Mouse (Mus musculus) neural tube, embryonic 15.5 days (tissue): Measurements from ENCODE around the gene Banp. TPM values are rescaled to one million over a fixed set of nuclear protein-coding genes. Genes with fewer than 3 reads are reported as not detected.

Experiments
- ATAC-seq: fragments of 200-750 bp; cut with Nextera tagmentation; 2 replicates; pipeline ENCODE4 v1.8.0; 2017; ENCODE audit warnings: mild to moderate bottlenecking, moderate TSS enrichment, moderate library complexity; ENCODE audit not compliant: low FRiP score
- H3K27ac ChIP-seq: fragments of 300-500 bp; sonication (generic); replicated peaks from 2 replicates; pipeline ENCODE4 v1.5.1; 2015; ENCODE audit warnings: mild to moderate bottlenecking, inconsistent platforms
- H3K27me3 ChIP-seq: fragments of 300-500 bp; sonication (generic); replicated peaks from 2 replicates; pipeline ENCODE4 v1.6.1; 2015; ENCODE audit warnings: inconsistent platforms
- H3K36me3 ChIP-seq: fragments of 300-500 bp; sonication (generic); 2 replicates; pipeline ENCODE4 v1.6.1; 2015; ENCODE audit warnings: inconsistent platforms
- H3K4me1 ChIP-seq: fragments of 300-500 bp; sonication (generic); 2 replicates; pipeline ENCODE4 v1.6.1; 2015; ENCODE audit warnings: inconsistent platforms
- H3K4me2 ChIP-seq: fragments of 300-500 bp; sonication (generic); 2 replicates; pipeline ENCODE4 v1.6.1; 2015; ENCODE audit warnings: inconsistent platforms, mild to moderate bottlenecking, moderate library complexity
- H3K4me3 ChIP-seq: fragments of 300-500 bp; sonication (generic); replicated peaks from 2 replicates; pipeline ENCODE4 v1.5.1; 2015; ENCODE audit warnings: mild to moderate bottlenecking, inconsistent platforms
- H3K9ac ChIP-seq: fragments of 300-500 bp; sonication (generic); replicated peaks from 2 replicates; pipeline ENCODE4 v1.6.1; 2015; ENCODE audit warnings: mild to moderate bottlenecking, inconsistent platforms
- H3K9me3 ChIP-seq: fragments of 300-500 bp; sonication (generic); replicated peaks from 2 replicates; pipeline ENCODE4 v1.6.1; 2016; ENCODE audit warnings: inconsistent platforms
- WGBS: fragments of 180-500 bp; shearing (Covaris S2); methylation state at CpG from one replicate; pipeline ENCODE4 v1.1.7; 2015; ENCODE audit warnings: mixed read lengths; 5-methylcytosine and 5-hydroxymethylcytosine counted together
- polyA plus RNA-seq: library from polyadenylated mRNA; unstranded; fragments of >200 nt; fragmentation: Nextera tagmentation; extraction: Ambion mirVana; gene quantifications from 2 replicates; pipeline ENCODE4 v1.2.1, GENCODE M21; 2015

Banp gene
- polyA plus RNA-seq, 1 experiment from 2014 or later, result 52.8 TPM

- no peaks in the 10 kb centered on the region for H3K36me3 ChIP-seq
- 0 out of 2 replicates have a peak, but pooled peaks have one; percentile 53 for ATAC-seq
Observed at GRCm38 (mm10) chr8:121927316-121927715, 22.2 kb upstream of the Banp start.

GRCm38 (mm10) chr8:121930047-121930446 is 19.5 kb upstream of the Banp start:
- Histone ChIP-seq H3K27me3 (no peaks in the 10 kb centered on the region), H3K4me2 (no peak overlapping the region), H3K9me3 (no peaks in the 10 kb centered on the region), H3K36me3 (no peaks in the 10 kb centered on the region), H3K4me1 (peaks cover 8% of the 10 kb centered on the region), H3K27ac (no peak overlapping the region), H3K9ac (no peak overlapping the region), H3K4me3 (no peak overlapping the region)
- no peak for ATAC-seq
- 89% methylated on average over 4 of the region's 4 CpGs for WGBS

More at GRCm38 (mm10) chr8:121927316-121927715, 22.2 kb upstream of the Banp start:
- Histone ChIP-seq H3K4me3 (no peak overlapping the region), H3K27ac (no peak overlapping the region), H3K4me2 (no peak overlapping the region), H3K9ac (no peak overlapping the region), H3K4me1 (no peaks in the 10 kb centered on the region), H3K27me3 (no peaks in the 10 kb centered on the region), H3K9me3 (no peaks in the 10 kb centered on the region)
- 38% methylated on average over 6 of the region's 8 CpGs for WGBS

- no peak overlapping the region for H3K9ac ChIP-seq
- H3K4me3 ChIP-seq, result no peak overlapping the region
- H3K4me1 ChIP-seq, result peaks cover 22% of the 10 kb centered on the region
- H3K4me2 ChIP-seq, result no peak overlapping the region
- no peak for ATAC-seq
- no peaks in the 10 kb centered on the region for H3K9me3 ChIP-seq
- WGBS, result 88% methylated on average over 7 of the region's 7 CpGs
- H3K27me3 ChIP-seq, result no peaks in the 10 kb centered on the region
- H3K36me3 ChIP-seq, result no peaks in the 10 kb centered on the region
- no peak overlapping the region for H3K27ac ChIP-seq
Observed at GRCm38 (mm10) chr8:121931571-121931970, 18.0 kb upstream of the Banp start.

GRCm38 (mm10) chr8:121932026-121932667 is 17.4 kb upstream of the Banp start:
- WGBS, result 73% methylated on average over 12 of the region's 12 CpGs
- Histone ChIP-seq H3K9me3 (no peaks in the 10 kb centered on the region), H3K36me3 (no peaks in the 10 kb centered on the region), H3K4me1 (peaks cover 23% of the 10 kb centered on the region), H3K27ac (no peak overlapping the region), H3K4me2 (no peak overlapping the region), H3K9ac (no peak overlapping the region), H3K27me3 (no peaks in the 10 kb centered on the region), H3K4me3 (no peak overlapping the region)
- no peak for ATAC-seq

GRCm38 (mm10) chr8:121932668-121933520 is 16.7 kb upstream of the Banp start:
- no peaks in the 10 kb centered on the region for H3K36me3 ChIP-seq
- no peak overlapping the region for H3K9ac ChIP-seq
- ATAC-seq, result no peak
- H3K4me3 ChIP-seq, result no peak overlapping the region
- no peaks in the 10 kb centered on the region for H3K9me3 ChIP-seq
- 84% methylated on average over 14 of the region's 14 CpGs for WGBS
- no peak overlapping the region for H3K4me2 ChIP-seq
- no peaks in the 10 kb centered on the region for H3K27me3 ChIP-seq
- peaks cover 23% of the 10 kb centered on the region for H3K4me1 ChIP-seq
- no peak overlapping the region for H3K27ac ChIP-seq

GRCm38 (mm10) chr8:121934506-121934905 is 15.0 kb upstream of the Banp start:
- Histone ChIP-seq H3K36me3 (no peaks in the 10 kb centered on the region), H3K4me3 (no peak overlapping the region), H3K27me3 (no peaks in the 10 kb centered on the region), H3K4me1 (peaks cover 23% of the 10 kb centered on the region), H3K27ac (peak overlapping the region; percentile 72), H3K9me3 (no peaks in the 10 kb centered on the region), H3K4me2 (no peak overlapping the region), H3K9ac (no peak overlapping the region)
- WGBS, result 37% methylated on average over 4 of the region's 4 CpGs
- no peak for ATAC-seq

- Histone ChIP-seq H3K36me3 (no peaks in the 10 kb centered on the region), H3K9ac (no peak overlapping the region), H3K27ac (peak overlapping the region; percentile 72), H3K4me1 (peaks cover 23% of the 10 kb centered on the region), H3K9me3 (no peaks in the 10 kb centered on the region), H3K4me3 (no peak overlapping the region), H3K27me3 (no peaks in the 10 kb centered on the region), H3K4me2 (no peak overlapping the region)
- 0 out of 2 replicates have a peak, but pooled peaks have one; percentile 10 for ATAC-seq
Observed at GRCm38 (mm10) chr8:121934923-121935322, 14.6 kb upstream of the Banp start.

- peak; percentile 82 for ATAC-seq
- WGBS, result 40% methylated on average over 12 of the region's 12 CpGs
- H3K9ac ChIP-seq, result no peak overlapping the region
- H3K4me3 ChIP-seq, result no peak overlapping the region
- no peaks in the 10 kb centered on the region for H3K27me3 ChIP-seq
- no peaks in the 10 kb centered on the region for H3K36me3 ChIP-seq
- no peaks in the 10 kb centered on the region for H3K9me3 ChIP-seq
- no peak overlapping the region for H3K4me2 ChIP-seq
- peak overlapping the region; percentile 78 for H3K27ac ChIP-seq
- H3K4me1 ChIP-seq, result peaks cover 23% of the 10 kb centered on the region
Observed at GRCm38 (mm10) chr8:121935341-121936294, 13.9 kb upstream of the Banp start.

GRCm38 (mm10) chr8:121936391-121936790 is 13.2 kb upstream of the Banp start:
- H3K4me3 ChIP-seq, result no peak overlapping the region
- WGBS, result 68% methylated on average over 14 of the region's 14 CpGs
- H3K9me3 ChIP-seq, result no peaks in the 10 kb centered on the region
- peaks cover 23% of the 10 kb centered on the region for H3K4me1 ChIP-seq
- ATAC-seq, result no peak
- no peak overlapping the region for H3K9ac ChIP-seq
- no peak overlapping the region for H3K4me2 ChIP-seq
- peak overlapping the region; percentile 78 for H3K27ac ChIP-seq
- H3K36me3 ChIP-seq, result no peaks in the 10 kb centered on the region
- H3K27me3 ChIP-seq, result no peaks in the 10 kb centered on the region

GRCm38 (mm10) chr8:121938732-121939131 is 10.8 kb upstream of the Banp start:
- Histone ChIP-seq H3K9me3 (no peaks in the 10 kb centered on the region), H3K27me3 (no peaks in the 10 kb centered on the region), H3K9ac (no peak overlapping the region), H3K4me1 (peaks cover 23% of the 10 kb centered on the region), H3K27ac (no peak overlapping the region), H3K36me3 (no peaks in the 10 kb centered on the region), H3K4me3 (no peak overlapping the region), H3K4me2 (no peak overlapping the region)
- 89% methylated on average over 7 of the region's 7 CpGs for WGBS
- ATAC-seq, result no peak

GRCm38 (mm10) chr8:121943057-121943540 is 6.5 kb upstream of the Banp start:
- H3K27me3 ChIP-seq, result no peaks in the 10 kb centered on the region
- no peak overlapping the region for H3K4me3 ChIP-seq
- H3K4me2 ChIP-seq, result no peak overlapping the region
- H3K36me3 ChIP-seq, result no peaks in the 10 kb centered on the region
- H3K9me3 ChIP-seq, result no peaks in the 10 kb centered on the region
- 70% methylated on average over 2 of the region's 2 CpGs for WGBS
- ATAC-seq, result no peak
- H3K27ac ChIP-seq, result no peak overlapping the region
- peaks cover 11% of the 10 kb centered on the region for H3K4me1 ChIP-seq
- H3K9ac ChIP-seq, result no peak overlapping the region
